Mouse (Mus musculus): ENCODE measurements around the gene Il2.

DNA sequence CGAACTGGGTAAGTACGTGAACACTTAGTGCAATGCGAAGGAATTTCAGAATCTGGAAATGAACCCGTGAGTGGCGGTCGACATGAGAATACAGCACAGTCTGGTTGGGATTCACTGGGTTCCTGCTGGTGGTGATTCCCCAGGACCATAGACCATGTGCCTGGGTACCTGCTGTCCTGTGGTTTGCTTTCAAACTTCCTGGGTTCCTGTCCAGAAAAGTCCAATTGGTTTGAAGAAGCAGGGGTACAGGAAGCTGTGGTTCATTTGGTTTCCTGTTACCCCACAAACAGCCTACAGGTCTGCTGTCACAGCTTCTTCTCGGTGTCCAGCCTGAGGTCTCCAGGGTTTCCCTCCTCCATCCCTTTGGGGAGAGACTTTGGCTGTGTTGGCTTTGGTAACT, 27.2 kb upstream of the Il2 start:
- TF ChIP-seq CTCF (IDR thresholded peaks at IDR 0.05; ENCODE audit: low read depth, low read length) (no peak), POLR2AphosphoS5 (IDR thresholded peaks at IDR 0.05; ENCODE audit: insufficient replicate concordance, low read depth, low read length) (no peak), GATA1 (IDR thresholded peaks at IDR 0.05; ENCODE audit: borderline replicate concordance, low read length) (no peak)

All from G1E (cell line).